Mouse (Mus musculus) cerebellum, postnatal 36 days (tissue): Measurements from ENCODE around the gene Kcnq2.

Experiments
- DNase-seq, 2 experiments: peaks; one replicate each; pipeline ENCODE4 v3.0.0; 2021 to 2022; ENCODE audit warnings: mixed read lengths in 2 of 2

Gene Kcnq2

GRCm38 (mm10) chr2:181134591-181135445 is at the start of gene Kcnq2:
Gene Kcnq2 (minus strand): TSS chr2:181135300.
- peak; percentile 54 to 66 for DNase-seq

GRCm38 (mm10) chr2:181180898-181181297 is 45.8 kb upstream of the Kcnq2 start:
- DNase-seq, result no peak

- DNase-seq, result no peak
These were observed 43.4 kb upstream of the Kcnq2 start for GRCm38 (mm10) chr2:181178471-181178870.

GRCm38 (mm10) chr2:181178015-181178414 is 42.9 kb upstream of the Kcnq2 start:
- DNase-seq, result no peak

GRCm38 (mm10) chr2:181174646-181175045 is 39.5 kb upstream of the Kcnq2 start:
- DNase-seq, result no peak

GRCm38 (mm10) chr2:181166469-181166868 is 31.4 kb upstream of the Kcnq2 start:
- no peak for DNase-seq

GRCm38 (mm10) chr2:181160821-181161220 is 25.7 kb upstream of the Kcnq2 start:
- DNase-seq, result no peak

GRCm38 (mm10) chr2:181159771-181160170 is 24.7 kb upstream of the Kcnq2 start:
- DNase-seq, result peak; percentile 69

GRCm38 (mm10) chr2:181159091-181159514 is 24.0 kb upstream of the Kcnq2 start:
- peak; percentile 87 to 92 for DNase-seq

GRCm38 (mm10) chr2:181158471-181158870 is 23.4 kb upstream of the Kcnq2 start:
- DNase-seq, result no peak

GRCm38 (mm10) chr2:181157716-181158302 is 22.7 kb upstream of the Kcnq2 start:
- DNase-seq, result peak; percentile 24 to 32

- peak in 1 of 2 experiments; percentile 36 for DNase-seq
These were observed 22.1 kb upstream of the Kcnq2 start for GRCm38 (mm10) chr2:181157180-181157579.

- peak; percentile 87 for DNase-seq
These were observed 21.4 kb upstream of the Kcnq2 start, which contains the start of gene Eef1a2 for GRCm38 (mm10) chr2:181156248-181157121. Gene Eef1a2 (minus strand): TSS chr2:181157014.

- DNase-seq, result peak; percentile 75 to 78
These were observed 20.7 kb upstream of the Kcnq2 start for GRCm38 (mm10) chr2:181155801-181156200.

GRCm38 (mm10) chr2:181154831-181155415 is 19.8 kb upstream of the Kcnq2 start:
- DNase-seq, result peak in 1 of 2 experiments; percentile 26

- peak in 1 of 2 experiments; percentile 9 for DNase-seq
These were observed 19.3 kb upstream of the Kcnq2 start for GRCm38 (mm10) chr2:181154361-181154760.

- peak; percentile 65 to 70 for DNase-seq
These were observed 18.7 kb upstream of the Kcnq2 start for GRCm38 (mm10) chr2:181153837-181154236.

- peak in 1 of 2 experiments; percentile 9 for DNase-seq
These were observed 18.0 kb upstream of the Kcnq2 start for GRCm38 (mm10) chr2:181153131-181153530.

- DNase-seq, result peak in 1 of 2 experiments; percentile 37
These were observed 17.6 kb upstream of the Kcnq2 start for GRCm38 (mm10) chr2:181152701-181153100.

GRCm38 (mm10) chr2:181150281-181150680 is 15.2 kb upstream of the Kcnq2 start:
- DNase-seq, result peak in 1 of 2 experiments; percentile 7

GRCm38 (mm10) chr2:181148318-181148955 is 13.3 kb upstream of the Kcnq2 start:
- DNase-seq, result peak; percentile 63
